Mouse (Mus musculus) Patski (cell line): ENCODE measurements at regions not wholly inside any gene's neighbourhood (a gene's known extent, or its start where the extent isn't known, plus 50 kb on each side); places are given as distances from the start of the nearest gene placed in this dataset.
"Not testable (repeated sequence)": the region's sequence is repeated elsewhere in the genome, so short reads cannot be mapped to it uniquely, and the experiment has no call there.

ENCODE experiments used
- ATAC-seq: fragments of 100-300 bp; one replicate; pipeline ENCODE4 v1.8.0; 2021
- CTCF ChIA-PET: fragments of 350-600 bp; sonication (Branson Sonifier 250); formaldehyde crosslinking; loops from one replicate; lab custom pipeline; 2022; ENCODE audit warnings: inconsistent platforms; lab: Charles Lee
- POLR2A ChIA-PET: fragments of 350-600 bp; sonication (Branson Sonifier 250); formaldehyde crosslinking; loops from one replicate; lab custom pipeline; 2022; ENCODE audit warnings: antibody characterized with exemption, inconsistent platforms; lab: Charles Lee
- DNase-seq: peaks from one replicate; pipeline ENCODE4 v3.0.0-alpha.2; 2011; ENCODE audit warnings: low read depth, low spot score
- H3K27me3 ChIP-seq: fragments of 371-371 bp; one replicate; pipeline ENCODE4 v1.5.1; 2021
- CTCF ChIP-seq: fragments of 100-300 bp; IDR thresholded peaks from one replicate; pipeline ENCODE4 v1.5.1; 2021
- in situ Hi-C: fragments of 300-500 bp; cut with MboI; formaldehyde crosslinking; loops from 3 replicates; pipeline ENCODE4 v1.11.1; 2018; ENCODE audit warnings: low pct_unique_long_range_greater_than_20kb, mixed read lengths

GRCm38 (mm10) chr6:26332226-26332625, 523.2 kb upstream of the Pot1a start:
- in situ Hi-C loops, result no loop called here
- ChIA-PET CTCF (no interaction called here), POLR2A (no interaction called here)
- DNase-seq (no peak), ATAC-seq (no peak)
- no peak for TF ChIP-seq CTCF
- H3K27me3 ChIP-seq, result no peaks in the 10 kb centered on the region

- DNase-seq, result no peak
- POLR2A ChIA-PET, result no interaction called here
- H3K27me3 ChIP-seq, result no peaks in the 10 kb centered on the region
- ATAC-seq, result no peak
- CTCF ChIA-PET, result no interaction called here
- in situ Hi-C loops, result no loop called here
- no peak for TF ChIP-seq CTCF
Observed at GRCm38 (mm10) chr6:26304147-26304546, 495.1 kb upstream of the Pot1a start.

DNA sequence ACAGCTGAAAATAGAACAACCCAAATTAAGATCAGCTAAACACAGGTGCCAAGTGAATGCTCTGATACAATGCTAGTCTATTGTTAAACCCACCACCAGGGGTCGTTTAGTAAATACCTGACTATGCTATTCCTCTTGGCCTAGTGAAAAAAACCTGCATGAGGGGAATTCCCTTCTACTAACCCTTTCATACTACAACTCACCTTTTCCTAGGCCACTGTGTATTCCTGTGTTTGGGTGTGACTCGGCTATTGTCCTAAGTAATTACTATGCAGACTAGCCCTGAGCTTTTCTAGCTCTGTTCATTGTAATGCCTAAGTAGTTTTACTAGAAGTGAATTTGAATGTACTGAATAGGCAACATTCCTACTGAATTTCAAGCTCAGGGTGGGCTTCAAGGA, 492.5 kb upstream of the Pot1a start:
- CTCF ChIA-PET, result interaction anchor here (0.9 kb wide), 1 partner anchor 9 kb away, joined by 3 read pairs; no protein-coding TSS in a partner anchor
- ATAC-seq, POLR2A ChIA-PET, in situ Hi-C loops, H3K27me3 ChIP-seq, DNase-seq: not testable (repeated sequence)

DNA sequence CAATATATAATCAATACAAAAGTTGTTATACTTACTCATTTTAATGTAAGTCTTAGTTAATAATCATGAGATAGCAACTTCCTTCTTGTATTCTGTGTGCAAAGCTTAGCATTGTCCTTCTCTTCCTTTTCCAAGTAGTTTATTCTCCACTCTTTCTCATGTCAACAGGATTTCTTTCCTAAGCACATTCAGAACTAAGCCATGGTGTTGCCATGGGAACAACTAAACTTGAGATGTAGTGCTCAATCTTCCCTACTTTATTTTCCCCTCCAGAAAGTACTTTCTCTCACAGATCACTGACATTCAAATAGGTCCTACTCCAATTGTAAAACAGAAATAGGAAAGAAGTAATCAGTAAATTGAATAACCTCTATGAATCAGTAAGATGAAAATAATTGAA, 490.2 kb upstream of the Pot1a start:
- CTCF ChIA-PET, result no interaction called here
- no peaks in the 10 kb centered on the region for H3K27me3 ChIP-seq
- POLR2A ChIA-PET, result no interaction called here
- no peak for TF ChIP-seq CTCF
- ATAC-seq (no peak), DNase-seq (no peak)
- in situ Hi-C loops, result no loop called here

- in situ Hi-C loops, H3K27me3 ChIP-seq: not testable (repeated sequence)
Observed at GRCm38 (mm10) chr6:26297420-26297819, 488.4 kb upstream of the Pot1a start.

GRCm38 (mm10) chr6:26287900-26288299, 478.9 kb upstream of the Pot1a start:
- in situ Hi-C loops, result no loop called here
- CTCF ChIA-PET, result no interaction called here
- no peak for TF ChIP-seq CTCF
- H3K27me3 ChIP-seq, result no peaks in the 10 kb centered on the region
- ATAC-seq (no peak), DNase-seq (no peak)
- POLR2A ChIA-PET, result no interaction called here

More at GRCm38 (mm10) chr6:26297420-26297819, 488.4 kb upstream of the Pot1a start:
- DNase-seq, ATAC-seq, CTCF ChIA-PET, POLR2A ChIA-PET: not testable (repeated sequence)
